Mouse (Mus musculus): Measurements from ENCODE around the gene Ambra1.

The Ambra1 gene

DNA sequence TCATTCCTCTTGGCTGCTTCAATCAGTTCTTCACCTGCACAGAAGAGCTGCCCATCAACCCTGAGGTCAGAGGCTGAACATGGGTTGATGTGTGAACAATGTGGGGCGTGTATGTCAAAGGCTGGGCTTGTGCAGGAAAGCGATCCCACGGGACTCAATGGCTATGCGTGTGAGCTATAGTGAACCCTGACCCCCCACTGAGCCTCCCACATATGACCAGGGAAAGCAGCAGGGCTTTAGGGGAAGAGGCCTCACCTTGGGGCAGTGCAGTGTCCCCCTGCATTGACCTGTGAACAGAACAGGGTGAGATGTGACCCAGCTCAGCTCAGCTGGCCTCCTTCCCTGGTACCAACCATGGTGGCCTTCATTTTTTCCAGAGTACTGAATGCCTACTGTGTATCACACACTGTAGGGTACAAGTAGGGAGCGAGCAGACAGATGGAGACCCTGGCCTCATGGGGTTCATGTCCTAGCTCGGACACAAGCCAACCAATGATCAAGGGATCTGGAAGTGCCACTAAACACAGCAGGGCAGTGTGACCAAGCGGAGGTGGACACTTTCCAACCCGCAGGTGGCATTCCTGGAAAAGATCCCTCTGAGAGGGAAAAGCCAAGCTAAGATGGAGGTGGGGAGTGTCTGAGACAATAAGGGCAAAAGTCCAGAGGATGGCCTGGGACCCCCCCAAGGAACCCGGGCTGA lies 205.0 kb downstream of the Ambra1 start:
- peak in 1 of 2 experiments; percentile 5 for DNase-seq (ENCODE audit: low spot score in 2 of 2)

DNA sequence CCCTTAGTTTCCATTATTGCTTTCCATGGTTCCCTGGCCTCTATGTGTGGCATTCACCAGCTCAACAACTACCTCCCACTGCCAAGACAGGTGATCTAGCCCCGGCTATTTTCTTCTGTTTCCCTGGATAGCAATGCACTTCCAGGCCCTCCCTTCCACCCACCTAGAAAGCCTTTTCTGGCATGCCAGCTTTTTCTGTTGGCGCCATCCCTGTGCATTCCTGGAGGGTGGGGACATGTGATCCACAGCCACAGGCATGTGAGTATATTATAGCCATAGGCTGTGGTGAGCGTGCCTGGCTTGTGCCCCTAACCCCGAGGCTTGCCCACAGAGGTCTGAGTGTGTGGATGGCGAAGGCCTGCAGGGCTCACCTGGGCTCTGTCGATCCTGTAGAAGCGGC lies 206.2 kb downstream of the Ambra1 start:
- DNase-seq (ENCODE audit: low spot score in 2 of 2) = peak in 1 of 2 experiments; percentile 81

DNA sequence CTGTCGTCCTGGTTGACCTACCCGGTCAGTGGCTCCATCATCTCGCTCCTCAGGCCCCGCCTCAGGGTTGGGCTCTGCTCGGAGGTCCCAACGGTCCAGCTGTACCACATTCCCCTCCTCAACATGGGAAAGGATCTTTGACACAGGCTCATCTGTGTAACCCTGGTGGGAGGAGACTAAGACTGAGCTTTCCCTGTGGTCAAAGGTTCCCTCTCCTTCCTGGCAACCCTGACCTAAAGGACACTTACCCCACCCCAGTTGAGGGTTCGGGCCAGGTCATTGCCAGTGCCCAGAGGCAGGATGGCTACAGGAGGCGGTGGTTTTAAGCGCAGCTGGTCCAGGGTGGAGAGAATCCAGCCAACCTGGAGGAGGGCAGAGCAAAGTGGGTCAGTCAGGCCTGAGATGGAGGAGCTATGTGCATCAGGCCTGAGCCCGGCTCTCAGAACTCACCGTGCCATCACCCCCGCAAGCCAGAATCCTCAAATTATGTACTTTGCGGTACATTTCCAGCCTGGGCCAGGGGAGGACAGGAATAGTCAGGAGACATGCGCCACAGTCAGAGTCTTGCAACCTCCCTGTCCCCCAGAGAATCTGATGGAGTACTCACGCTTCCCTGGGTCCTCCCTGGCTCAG lies 209.5 kb downstream of the Ambra1 start:
- DNase-seq (ENCODE audit: low spot score in 2 of 2) = no peak

DNA sequence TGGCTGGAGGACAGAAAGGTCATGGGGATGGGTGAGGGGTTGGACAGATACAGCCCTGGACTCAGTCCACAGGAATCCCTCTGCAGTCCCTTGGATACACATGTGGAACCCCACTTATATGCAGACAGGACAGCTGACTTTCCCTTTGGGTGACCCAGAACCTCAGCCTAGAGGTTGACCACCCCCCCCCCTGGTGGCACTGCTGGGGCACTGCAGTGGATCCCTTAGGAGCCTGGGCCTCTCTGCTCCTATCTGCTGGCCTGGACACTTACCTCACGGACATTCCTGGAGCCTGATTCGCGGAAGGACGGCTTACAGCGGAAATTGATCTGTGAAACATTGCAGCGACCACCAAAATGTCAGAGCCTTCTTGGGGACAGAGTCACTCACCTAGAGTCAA lies 212.4 kb downstream of the Ambra1 start:
- DNase-seq (ENCODE audit: low spot score in 2 of 2) = no peak

DNA sequence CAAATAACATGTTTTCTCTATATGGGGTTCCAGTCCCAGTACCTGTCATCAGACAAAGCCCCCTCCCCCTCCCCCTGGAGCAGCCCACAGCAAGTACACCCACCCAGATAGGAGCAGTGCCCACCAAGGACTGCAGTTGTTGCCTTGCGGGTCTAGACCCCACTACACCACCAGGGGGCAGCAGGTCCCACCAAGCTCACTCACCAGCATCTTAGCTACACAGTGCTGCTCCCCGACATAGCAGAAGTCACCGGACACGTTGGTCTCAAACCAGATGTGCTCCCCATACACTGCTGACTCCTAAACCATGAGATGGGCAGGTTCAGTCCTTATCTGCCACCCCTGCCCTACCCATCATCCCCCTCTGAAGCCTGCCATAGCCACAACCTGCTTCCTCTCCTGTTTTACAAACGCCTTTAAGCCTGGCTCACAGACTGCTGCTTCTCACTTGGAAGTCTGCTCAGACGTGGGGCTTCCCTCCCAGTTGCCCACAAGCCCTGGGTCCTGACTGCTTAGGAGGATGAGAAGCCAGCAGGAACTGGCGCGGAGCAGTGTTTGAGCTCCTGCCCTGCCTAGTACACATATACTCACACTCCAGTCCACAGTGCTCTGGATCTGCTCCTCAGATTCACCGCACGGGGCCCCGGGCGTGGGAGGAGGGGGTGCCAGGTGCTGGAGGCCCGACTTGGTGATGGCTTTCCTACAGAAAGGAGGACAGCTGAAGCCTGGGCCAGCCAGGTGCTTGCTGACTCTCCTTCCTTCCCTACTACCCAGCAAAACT lies 214.4 kb downstream of the Ambra1 start:
- DNase-seq (ENCODE audit: low spot score in 2 of 2) = peak in 1 of 2 experiments; percentile 73

DNA sequence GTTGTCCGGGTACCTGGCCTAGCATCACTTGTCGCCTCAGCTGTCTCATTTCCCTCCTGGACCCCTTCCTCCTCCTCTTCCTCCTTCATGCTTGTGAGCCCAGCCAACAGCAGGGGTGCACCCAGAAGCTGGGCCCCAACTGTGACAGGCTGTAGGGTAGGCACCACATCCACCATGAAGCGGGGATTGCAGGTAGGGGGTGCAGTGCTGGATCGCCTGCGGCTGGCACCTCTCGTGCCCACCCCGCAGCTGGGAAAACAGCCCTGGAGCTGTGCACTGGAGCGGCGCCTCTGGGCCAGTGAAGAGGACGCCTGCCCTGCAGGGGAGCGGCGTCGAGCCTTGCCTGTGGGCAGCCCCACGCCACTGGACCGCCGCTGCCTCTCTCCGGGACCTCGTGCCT lies 215.5 kb downstream of the Ambra1 start, which contains the start of gene Gm9821:
Gene Gm9821 (plus strand): TSS at position 221 of the 400 bp plus-strand sequence.
- DNase-seq (ENCODE audit: low spot score in 2 of 2) = no peak

DNA sequence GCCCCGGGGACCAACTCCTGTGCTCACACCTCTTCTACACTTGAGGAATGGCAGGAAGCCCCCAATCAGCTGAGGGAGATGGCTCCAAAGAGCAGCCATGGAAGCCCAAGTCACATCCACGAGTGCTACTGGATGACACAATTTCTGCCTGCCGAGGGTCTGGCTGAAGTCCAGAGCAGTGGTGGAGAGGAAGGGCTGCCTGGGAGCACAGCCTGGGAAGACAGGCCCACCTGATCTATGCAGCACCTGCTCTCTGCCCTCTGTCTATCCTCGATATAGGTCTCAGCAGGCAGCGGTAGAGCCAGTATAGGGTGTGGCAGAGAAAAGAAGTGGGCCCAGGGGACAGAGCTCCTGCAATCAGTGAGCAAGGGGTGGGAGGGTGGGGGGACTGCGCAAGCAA lies 216.9 kb downstream of the Ambra1 start:
- no peak for DNase-seq (ENCODE audit: low spot score in 2 of 2)

DNA sequence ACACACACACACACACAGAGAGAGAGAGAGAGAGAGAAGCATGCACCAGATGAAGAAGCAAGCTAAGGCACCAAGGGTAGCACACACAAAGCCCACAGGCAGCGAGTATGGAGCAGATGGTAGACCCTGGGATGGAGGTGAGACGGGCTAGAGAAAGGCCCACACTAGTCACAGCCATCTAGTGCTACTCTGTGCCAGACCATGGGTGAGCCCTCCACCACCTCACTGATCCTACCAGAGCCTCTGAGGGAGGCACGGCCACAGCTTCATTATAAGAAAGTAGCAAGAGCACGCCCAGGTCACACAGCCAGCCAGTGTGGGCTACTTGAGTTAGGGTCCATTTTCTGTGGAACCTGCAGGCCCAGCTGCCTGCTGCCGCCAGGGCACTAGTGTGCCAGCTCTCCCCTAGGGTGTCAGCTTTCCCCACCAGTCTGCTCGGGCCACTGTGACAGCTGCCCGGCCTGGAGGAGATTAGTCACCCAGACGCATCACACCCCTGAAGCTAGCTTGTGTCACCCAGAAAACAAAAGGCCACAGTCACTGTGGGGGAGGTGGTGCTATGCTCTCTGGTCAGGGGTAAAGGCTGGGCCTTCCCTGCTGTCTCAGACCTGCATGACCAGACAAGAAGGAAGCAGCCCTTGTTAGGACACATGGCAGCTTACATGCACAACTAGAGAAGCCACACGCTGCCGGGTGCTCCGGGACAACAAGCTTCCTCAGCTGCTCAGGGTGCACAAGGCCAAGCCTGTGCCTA lies 217.6 kb downstream of the Ambra1 start:
- DNase-seq (ENCODE audit: low spot score in 2 of 2) = no peak

DNA sequence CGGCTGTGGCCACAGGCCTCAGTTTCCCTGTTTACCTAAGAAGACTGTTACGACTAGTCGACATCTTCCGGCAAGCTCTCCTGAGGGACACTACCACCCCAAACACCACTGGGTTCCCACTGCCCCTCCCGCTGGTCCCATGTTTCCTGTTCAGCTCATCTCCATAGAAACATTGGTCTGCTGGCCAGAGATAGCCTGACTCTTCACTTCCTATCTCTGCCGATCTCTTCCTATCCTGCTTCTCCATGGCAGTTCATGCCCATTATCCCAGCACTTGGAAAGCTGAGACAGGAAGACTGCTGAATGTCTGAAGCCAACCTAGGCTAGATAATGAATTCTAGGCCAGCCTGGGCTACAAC lies 218.2 kb downstream of the Ambra1 start:
- DNase-seq (ENCODE audit: low spot score in 2 of 2) = no peak

DNA sequence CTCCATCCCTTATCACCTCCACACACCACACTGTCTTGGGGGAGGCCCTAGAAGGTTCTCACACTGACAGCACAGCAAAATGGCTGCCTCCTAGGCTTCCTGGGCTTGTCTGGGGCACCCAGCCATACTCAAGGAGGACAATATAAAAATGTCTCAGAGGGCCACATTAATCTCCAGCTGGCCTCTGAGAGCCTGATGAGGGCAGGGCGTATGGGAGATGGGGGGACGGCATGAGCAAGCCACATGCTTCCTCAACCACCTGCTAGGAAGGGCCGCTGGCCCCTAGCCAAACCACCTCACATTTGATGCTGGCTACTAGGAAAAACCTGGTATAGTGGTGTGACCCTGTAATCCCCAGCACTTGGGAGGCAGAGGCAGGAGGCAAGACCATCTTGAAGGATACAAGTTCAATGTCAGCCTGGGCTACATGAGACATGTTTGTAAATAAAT lies 218.9 kb downstream of the Ambra1 start:
- DNase-seq (ENCODE audit: low spot score in 2 of 2) = no peak

DNA sequence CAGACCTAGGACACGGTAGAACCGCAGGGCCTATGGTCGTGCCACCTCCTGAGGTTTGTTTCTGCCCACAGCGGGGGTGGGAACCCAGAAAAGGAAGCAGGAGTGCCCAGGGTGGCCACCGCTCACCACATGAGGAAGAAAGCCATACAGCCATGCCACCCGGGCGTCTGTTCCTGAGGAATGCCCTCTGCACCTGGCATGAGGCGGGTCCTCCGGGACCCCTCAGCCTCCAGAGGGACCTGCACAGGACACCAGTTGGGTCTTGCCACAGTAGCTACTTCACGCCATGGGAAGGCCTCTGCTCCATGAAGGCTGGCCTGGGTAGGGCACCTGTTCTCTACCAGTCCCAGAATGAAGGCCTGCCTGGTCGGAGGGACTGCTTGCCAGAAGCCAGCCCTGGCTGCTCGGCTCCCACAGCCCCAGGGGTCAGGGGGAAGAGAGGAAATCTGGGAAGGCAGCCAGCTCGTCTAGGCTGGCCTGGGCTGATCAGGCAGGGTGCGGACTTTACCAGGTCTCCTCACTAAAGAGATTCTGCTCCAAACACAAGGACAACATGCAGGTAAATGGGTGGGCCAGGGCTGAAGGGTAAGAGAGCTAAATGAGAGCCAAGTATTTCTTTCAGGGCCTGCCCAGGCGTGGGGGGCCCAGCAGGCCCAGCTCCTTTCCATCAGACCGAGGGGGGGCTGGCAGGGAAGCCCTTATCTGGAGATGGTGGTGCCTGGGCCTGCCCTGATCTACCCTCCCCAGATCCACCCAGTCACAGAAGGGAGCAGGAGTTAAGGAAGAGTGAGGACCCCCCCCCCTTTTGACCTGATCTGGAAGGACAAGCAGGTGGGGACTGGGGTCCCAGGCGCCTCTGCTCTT lies 219.7 kb downstream of the Ambra1 start:
- DNase-seq (ENCODE audit: low spot score in 2 of 2) = no peak

DNA sequence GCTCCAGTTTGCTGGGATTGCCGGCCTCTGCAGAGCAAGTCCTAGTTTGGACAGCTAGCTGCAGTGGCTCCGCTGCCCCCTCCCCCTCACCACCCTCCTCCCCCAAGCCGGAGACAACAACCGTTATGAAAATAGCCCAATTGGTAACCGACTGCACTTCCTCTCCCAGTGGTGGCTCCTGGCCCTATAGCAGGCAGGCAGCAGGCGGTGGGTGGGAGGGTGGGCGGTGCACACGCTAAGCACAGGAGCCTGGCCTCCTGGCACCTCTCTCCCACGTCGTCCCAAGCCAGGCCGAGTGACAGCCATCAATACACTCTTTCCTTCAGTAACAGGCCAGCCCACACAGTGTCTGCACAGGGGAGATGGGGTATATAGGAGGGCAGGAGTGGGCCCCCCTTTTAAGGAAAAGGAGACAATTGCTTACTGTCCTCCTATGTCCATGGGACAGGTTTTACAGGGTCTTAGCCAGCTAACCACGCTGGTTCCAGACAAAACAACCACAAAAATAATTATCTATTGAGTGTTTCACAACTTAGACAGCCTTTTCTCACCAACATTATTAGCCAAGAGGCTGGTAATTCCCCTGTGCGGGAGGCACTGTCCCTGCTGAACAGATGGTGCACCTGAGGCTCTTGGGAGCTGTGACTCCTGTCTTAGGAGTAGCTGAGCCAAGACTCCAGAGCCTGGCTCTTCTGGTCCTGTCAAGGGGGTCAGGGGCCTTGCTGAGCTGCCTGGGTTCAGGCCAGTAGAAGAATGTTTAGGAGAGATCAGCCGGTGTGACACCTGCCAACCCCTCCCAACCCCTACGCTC lies 220.5 kb downstream of the Ambra1 start:
- no peak for DNase-seq (ENCODE audit: low spot score in 2 of 2)

DNA sequence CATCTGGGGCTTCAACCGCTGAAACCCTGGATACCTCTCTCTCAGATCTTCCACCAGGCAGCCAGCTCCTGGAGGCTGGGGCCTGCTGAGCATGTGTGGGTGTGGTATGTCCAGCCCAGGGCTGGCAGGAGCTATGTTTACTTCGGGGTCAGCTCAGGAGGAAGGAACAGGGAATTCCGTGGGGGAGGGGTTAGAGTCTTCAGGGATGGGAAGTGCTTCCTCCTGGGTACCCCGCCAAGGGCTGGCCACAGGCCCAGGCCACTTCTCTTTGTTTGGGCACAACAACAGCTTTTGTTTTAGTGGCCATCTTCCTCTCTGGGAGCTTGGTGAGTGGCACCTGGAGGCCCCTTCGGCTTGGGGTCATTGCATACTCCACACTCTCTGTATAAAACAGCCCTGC lies 223.9 kb downstream of the Ambra1 start:
- DNase-seq (ENCODE audit: low spot score in 2 of 2) = no peak

DNA sequence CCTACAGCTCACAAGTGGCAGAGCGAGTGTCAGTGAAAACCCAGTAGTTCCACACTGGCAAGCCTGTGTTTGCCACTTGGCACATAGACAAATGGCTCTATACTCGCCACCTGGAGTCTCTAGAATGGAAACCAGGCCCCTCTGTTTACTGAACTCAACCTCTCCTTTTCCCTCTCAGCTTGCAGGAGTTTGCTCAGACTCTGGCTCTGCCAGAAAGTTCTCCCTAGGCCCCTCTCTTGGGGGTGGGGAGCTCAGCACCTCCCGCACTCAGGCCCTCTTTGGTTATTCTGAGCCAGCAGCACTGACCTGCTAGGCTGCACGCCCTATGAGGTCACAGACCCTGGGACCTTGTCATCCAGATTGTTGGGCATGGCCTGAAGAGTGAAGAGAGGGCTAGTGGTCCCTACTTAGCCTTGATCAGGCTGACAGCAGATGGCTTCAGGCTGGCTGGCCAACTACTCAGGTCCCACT lies 225.2 kb downstream of the Ambra1 start:
- DNase-seq (ENCODE audit: low spot score in 2 of 2) = no peak

DNA sequence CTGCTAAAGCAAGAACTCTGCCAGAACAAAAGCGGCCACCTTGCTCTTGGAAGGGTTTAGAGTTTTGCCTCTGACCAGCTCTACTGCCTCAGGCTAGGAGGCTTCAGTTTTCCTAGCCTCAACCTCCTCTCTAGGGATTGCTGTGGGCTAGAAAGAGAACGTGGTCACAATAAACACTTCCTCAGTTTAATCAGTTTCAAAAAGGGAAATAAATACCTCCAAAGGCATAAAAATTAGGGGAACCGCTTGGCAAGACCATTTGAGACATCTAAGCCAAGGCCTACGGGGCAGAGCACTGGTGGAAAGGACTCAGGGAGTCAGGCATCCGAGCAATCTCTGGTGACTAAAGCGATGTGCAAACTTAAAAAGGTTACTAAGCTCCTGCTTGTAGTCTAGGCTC lies 225.9 kb downstream of the Ambra1 start:
- no peak for DNase-seq (ENCODE audit: low spot score in 2 of 2)

DNA sequence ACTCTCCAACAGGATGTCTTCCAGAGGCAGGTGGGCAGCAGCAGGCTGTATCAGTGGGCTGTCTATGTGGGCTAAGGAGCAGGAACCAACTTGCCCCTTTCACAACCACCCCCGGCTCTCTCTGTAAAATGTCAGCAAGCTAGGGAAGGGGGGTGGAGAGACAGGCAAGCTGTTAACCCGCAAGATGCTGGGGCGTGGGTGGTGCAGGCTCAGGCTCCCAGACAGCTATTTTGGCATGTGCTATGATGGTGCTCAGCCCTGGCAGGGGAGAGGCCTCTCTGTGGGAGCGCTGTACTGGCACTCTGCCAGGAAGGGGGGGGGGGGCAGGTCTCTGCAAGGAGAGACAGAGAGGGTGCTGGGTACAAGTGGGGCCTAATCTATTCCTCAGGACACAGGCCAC lies 227.2 kb downstream of the Ambra1 start:
- DNase-seq (ENCODE audit: low spot score in 2 of 2) = peak; percentile 91 to 94

DNA sequence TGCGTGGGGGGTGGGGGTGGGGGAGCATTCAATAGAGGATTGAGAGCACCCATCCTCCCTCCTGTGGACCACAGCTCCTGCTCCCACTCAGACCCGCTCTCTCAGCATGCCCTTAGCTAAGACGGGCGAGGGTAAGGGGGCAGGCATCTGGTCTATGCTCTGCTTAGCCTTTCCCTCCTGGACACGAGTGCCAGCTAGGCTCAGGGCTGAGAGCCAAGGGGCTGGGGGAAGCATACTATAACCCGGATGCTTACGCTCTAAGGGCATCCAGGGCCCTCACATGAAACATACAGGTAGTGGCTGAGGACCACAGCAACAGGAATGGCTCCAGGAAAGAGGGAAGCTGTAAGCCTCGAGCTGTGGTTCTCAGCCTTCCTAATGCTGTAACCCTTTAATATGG lies 228.1 kb downstream of the Ambra1 start:
- DNase-seq (ENCODE audit: low spot score in 2 of 2) = no peak

DNA sequence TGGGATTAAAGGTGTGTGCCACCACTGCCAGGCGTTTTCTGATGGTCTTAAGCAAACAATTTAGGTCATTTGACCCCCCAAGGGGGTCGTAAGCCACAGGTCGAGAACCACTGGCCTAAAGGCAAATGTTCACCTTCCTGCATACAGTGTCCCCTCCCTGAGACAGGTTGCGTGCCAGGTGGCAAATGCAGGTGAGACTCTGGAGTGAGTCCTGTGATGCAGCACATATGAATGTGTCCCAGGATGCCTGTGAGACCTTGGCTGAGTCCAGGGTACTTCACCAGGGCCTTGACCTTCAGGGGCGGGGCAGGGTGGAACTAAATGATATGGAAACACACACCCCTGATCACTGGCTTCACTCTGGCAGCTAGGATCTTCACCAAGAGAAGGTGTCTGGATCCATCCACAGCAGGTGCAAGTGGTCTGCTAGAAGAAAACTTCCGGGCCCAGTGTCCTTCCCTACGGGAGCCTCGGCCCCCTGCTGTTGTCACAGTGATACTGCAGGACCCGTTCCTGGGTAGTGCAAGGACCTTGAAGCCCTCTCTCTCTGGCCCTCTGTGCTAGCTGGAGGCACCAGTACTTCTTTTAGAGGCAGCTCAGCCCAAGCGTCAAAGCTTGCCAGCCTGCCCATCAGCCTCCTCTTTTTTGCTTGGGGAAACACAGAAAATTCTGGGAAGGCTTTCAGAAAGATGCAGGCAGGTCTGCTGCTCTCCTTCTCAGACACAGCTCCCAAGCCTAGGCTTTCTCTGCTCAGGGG lies 228.9 kb downstream of the Ambra1 start:
- no peak for DNase-seq (ENCODE audit: low spot score in 2 of 2)
